Mouse (Mus musculus) limb, embryonic 15.5 days (tissue): ENCODE data around the gene Il1b. TPM values are rescaled to one million over a fixed set of nuclear protein-coding genes. Genes with fewer than 3 reads are reported as not detected.

ENCODE experiments used
- ATAC-seq: fragments of 200-750 bp; cut with Nextera tagmentation; 2 replicates; pipeline ENCODE4 v1.8.0; 2017; ENCODE audit warnings: low read depth, moderate TSS enrichment; ENCODE audit not compliant: insufficient number of reproducible peaks, low FRiP score, low TSS enrichment
- H3K27ac ChIP-seq: fragments of 300-500 bp; sonication (generic); 2 replicates; pipeline ENCODE4 v1.5.1; 2015; ENCODE audit warnings: moderate library complexity, mild to moderate bottlenecking, inconsistent platforms
- H3K27me3 ChIP-seq: fragments of 300-500 bp; sonication (generic); 2 replicates; pipeline ENCODE4 v1.6.1; 2015; ENCODE audit warnings: inconsistent platforms
- H3K36me3 ChIP-seq: fragments of 300-500 bp; sonication (generic); 2 replicates; pipeline ENCODE4 v1.6.1; 2015; ENCODE audit warnings: inconsistent platforms
- H3K4me1 ChIP-seq: fragments of 300-500 bp; sonication (generic); 2 replicates; pipeline ENCODE4 v1.6.1; 2015; ENCODE audit warnings: inconsistent platforms
- H3K4me2 ChIP-seq: fragments of 300-500 bp; sonication (generic); 2 replicates; pipeline ENCODE4 v1.6.1; 2015; ENCODE audit warnings: mild to moderate bottlenecking, inconsistent platforms
- H3K4me3 ChIP-seq: fragments of 300-500 bp; sonication (generic); 2 replicates; pipeline ENCODE4 v1.5.1; 2015; ENCODE audit warnings: mild to moderate bottlenecking, inconsistent platforms
- H3K9ac ChIP-seq: fragments of 300-500 bp; sonication (generic); 2 replicates; pipeline ENCODE4 v1.6.1; 2015; ENCODE audit warnings: inconsistent platforms
- H3K9me3 ChIP-seq: fragments of 300-500 bp; sonication (generic); 2 replicates; pipeline ENCODE4 v1.6.1; 2016; ENCODE audit warnings: inconsistent platforms
- WGBS: fragments of 180-500 bp; shearing (Covaris S2); methylation state at CpG from one replicate; pipeline ENCODE4 v1.1.7; 2015; 5-methylcytosine and 5-hydroxymethylcytosine counted together
- polyA plus RNA-seq: library from polyadenylated mRNA; unstranded; fragments of >200 nt; fragmentation: Nextera tagmentation; extraction: Ambion mirVana; gene quantifications from 2 replicates; pipeline ENCODE4 v1.2.1, GENCODE M21; 2015

Il1b gene
- polyA plus RNA-seq, 1 experiment from 2014 or later = 0.31 TPM

GRCm38 (mm10) chr2:129367246-129367645, 3.7 kb downstream of the Il1b start:
- Histone ChIP-seq H3K9me3 (no peaks in the 10 kb centered on the region), H3K9ac (no peak overlapping the region), H3K36me3 (no peaks in the 10 kb centered on the region), H3K4me2 (no peak overlapping the region), H3K4me3 (no peak overlapping the region), H3K4me1 (no peaks in the 10 kb centered on the region), H3K27me3 (no peaks in the 10 kb centered on the region), H3K27ac (no peak overlapping the region)
- no peak for ATAC-seq
- 85% methylated on average over 5 of the region's 5 CpGs for WGBS

GRCm38 (mm10) chr2:129360975-129361560, 9.9 kb downstream of the Il1b start:
- Histone ChIP-seq H3K4me3 (no peak overlapping the region), H3K9ac (no peak overlapping the region), H3K36me3 (no peaks in the 10 kb centered on the region), H3K27me3 (no peaks in the 10 kb centered on the region), H3K4me1 (no peaks in the 10 kb centered on the region), H3K27ac (no peak overlapping the region), H3K9me3 (no peaks in the 10 kb centered on the region), H3K4me2 (no peak overlapping the region)
- WGBS = 67% methylated on average over 3 of the region's 3 CpGs
- ATAC-seq = no peak

DNA sequence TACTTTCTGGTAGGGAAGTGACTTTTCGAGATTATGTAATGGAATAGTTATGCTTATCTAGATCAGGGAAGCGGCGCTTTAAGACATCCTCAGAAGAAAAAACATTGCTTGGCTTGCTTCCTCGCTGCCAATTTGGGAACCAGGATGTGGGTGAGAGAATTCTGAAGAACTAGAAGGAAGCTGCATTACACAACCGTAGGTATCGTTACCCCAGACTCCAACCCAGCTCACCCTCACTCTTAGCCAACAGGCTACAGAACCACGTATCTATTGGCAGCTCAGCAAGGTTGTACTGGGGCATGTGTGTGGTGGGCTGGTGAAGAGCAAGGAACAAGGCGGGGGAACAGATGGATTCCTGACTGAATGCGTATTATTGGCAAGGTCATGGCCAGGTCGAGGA, 10.7 kb downstream of the Il1b start:
- Histone ChIP-seq H3K9ac (no peak overlapping the region), H3K27ac (no peak overlapping the region), H3K4me2 (no peak overlapping the region), H3K36me3 (no peaks in the 10 kb centered on the region), H3K9me3 (no peaks in the 10 kb centered on the region), H3K4me1 (no peaks in the 10 kb centered on the region), H3K4me3 (no peak overlapping the region), H3K27me3 (no peaks in the 10 kb centered on the region)
- no peak for ATAC-seq
- 81% methylated on average over 10 of the region's 10 CpGs for whole genome bisulfite sequencing

- no peaks in the 10 kb centered on the region for H3K36me3 ChIP-seq
- H3K4me1 ChIP-seq = no peaks in the 10 kb centered on the region
- H3K9me3 ChIP-seq = no peaks in the 10 kb centered on the region
- no peak for ATAC-seq
- WGBS = 73% methylated on average over 6 of the region's 6 CpGs
- H3K4me3 ChIP-seq = no peak overlapping the region
- H3K9ac ChIP-seq = no peak overlapping the region
- no peak overlapping the region for H3K27ac ChIP-seq
- H3K27me3 ChIP-seq = no peaks in the 10 kb centered on the region
- no peak overlapping the region for H3K4me2 ChIP-seq
Observed at GRCm38 (mm10) chr2:129338138-129338621, 32.8 kb downstream of the Il1b start.

DNA sequence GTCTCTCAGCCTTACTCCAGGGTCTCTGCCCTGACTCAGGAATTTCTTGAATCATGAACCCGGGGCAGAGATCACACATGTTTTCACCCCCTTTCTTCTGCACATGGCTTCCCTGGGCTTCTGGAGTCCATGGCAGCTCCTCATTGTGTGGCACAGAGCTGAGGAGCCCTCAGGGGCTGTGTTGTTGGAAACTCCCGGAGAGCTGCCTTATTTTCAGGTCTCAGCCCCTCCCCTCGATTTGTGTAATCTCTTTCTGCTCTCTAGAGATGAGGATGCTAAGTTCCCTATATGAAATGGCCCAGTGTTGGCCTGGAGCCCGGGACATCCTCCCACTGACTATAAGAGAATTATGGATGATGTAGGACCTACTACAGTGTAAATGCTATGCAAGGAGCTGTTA, 37.5 kb downstream of the Il1b start:
- H3K4me1 ChIP-seq = no peaks in the 10 kb centered on the region; the same call in 1 of the 2 replicates
- no peak overlapping the region for H3K27ac ChIP-seq
- WGBS = 40% methylated on average over 4 of the region's 4 CpGs
- no peak overlapping the region for H3K4me2 ChIP-seq
- H3K9ac ChIP-seq = no peak overlapping the region
- H3K27me3 ChIP-seq = no peaks in the 10 kb centered on the region
- no peaks in the 10 kb centered on the region for H3K36me3 ChIP-seq
- H3K9me3 ChIP-seq = no peaks in the 10 kb centered on the region
- H3K4me3 ChIP-seq = no peak overlapping the region
- ATAC-seq = no peak

GRCm38 (mm10) chr2:129330540-129330939, 40.4 kb downstream of the Il1b start:
- H3K4me1 ChIP-seq = no peaks in the 10 kb centered on the region; the same call in 1 of the 2 replicates
- WGBS = 74% methylated on average over 13 of the region's 13 CpGs

DNA sequence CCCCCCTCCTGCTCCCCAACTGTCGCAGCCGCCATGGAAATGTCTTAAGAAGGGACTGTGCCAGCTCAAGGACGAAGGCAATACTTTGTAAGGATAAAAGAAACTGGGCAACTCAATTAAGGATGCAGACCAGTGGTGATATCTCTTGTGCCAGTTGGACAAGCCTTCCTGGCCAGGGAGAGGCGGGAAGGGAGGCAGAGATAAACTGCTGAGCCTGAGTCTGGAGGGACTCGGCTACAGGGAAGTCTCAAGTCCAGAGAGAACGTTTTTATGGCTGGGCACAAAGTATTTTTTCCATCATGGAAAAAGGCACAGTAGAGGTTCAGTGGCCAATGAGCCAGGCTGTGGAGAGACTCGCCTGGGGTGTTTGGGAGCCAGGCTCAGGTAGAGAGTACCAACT, 40.9 kb downstream of the Il1b start:
- 40% methylated on average over 7 of the region's 7 CpGs for WGBS
- no peaks in the 10 kb centered on the region for H3K27me3 ChIP-seq

More at GRCm38 (mm10) chr2:129330540-129330939, 40.4 kb downstream of the Il1b start:
- no peaks in the 10 kb centered on the region for H3K9me3 ChIP-seq
- H3K9ac ChIP-seq = no peak overlapping the region
- no peak overlapping the region for H3K27ac ChIP-seq
- H3K4me3 ChIP-seq = no peak overlapping the region
- no peak for ATAC-seq
- no peaks in the 10 kb centered on the region for H3K27me3 ChIP-seq
- no peak overlapping the region for H3K4me2 ChIP-seq
- no peaks in the 10 kb centered on the region for H3K36me3 ChIP-seq

GRCm38 (mm10) chr2:129328238-129328637, 42.7 kb downstream of the Il1b start:
- Histone ChIP-seq H3K27ac (no peak overlapping the region), H3K4me2 (no peak overlapping the region), H3K4me1 (no peaks in the 10 kb centered on the region; the same call in 1 of the 2 replicates), H3K36me3 (no peaks in the 10 kb centered on the region), H3K27me3 (no peaks in the 10 kb centered on the region), H3K4me3 (no peak overlapping the region), H3K9me3 (no peaks in the 10 kb centered on the region), H3K9ac (no peak overlapping the region)
- ATAC-seq = no peak
- WGBS = 87% methylated on average over 4 of the region's 4 CpGs

More for the DNA sequence above, 40.9 kb downstream of the Il1b start:
- Histone ChIP-seq H3K4me3 (no peak overlapping the region), H3K4me1 (no peaks in the 10 kb centered on the region; the same call in 1 of the 2 replicates), H3K36me3 (no peaks in the 10 kb centered on the region), H3K9ac (no peak overlapping the region), H3K9me3 (no peaks in the 10 kb centered on the region), H3K27ac (0 out of 2 replicates have a peak overlapping the region, but pooled peaks have one; percentile 7), H3K4me2 (no peak overlapping the region)
- ATAC-seq = no peak

DNA sequence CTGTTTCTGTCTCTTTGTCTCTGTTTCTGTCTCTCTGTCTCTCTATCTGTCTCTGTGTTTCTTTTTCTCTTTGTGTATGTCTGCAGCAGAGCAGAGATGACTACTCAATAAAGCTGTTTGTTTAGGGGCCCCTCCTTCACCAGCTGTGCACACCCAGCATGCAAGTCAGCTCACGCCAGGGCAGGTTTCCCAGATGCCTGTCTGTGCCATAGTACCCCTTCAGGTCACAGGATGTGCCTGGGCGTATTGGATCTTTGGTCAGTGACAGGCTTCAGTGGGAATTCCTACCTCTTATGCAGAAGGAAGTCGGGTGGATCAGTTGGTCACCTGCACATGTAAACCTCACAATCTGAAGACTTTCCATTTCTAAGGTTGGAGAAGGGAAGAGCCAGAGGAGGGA, 46.7 kb downstream of the Il1b start:
- Histone ChIP-seq H3K36me3 (no peaks in the 10 kb centered on the region), H3K4me1 (no peaks in the 10 kb centered on the region), H3K4me3 (no peak overlapping the region), H3K4me2 (no peak overlapping the region), H3K9me3 (no peaks in the 10 kb centered on the region), H3K27me3 (no peaks in the 10 kb centered on the region), H3K27ac (no peak overlapping the region), H3K9ac (no peak overlapping the region)
- ATAC-seq = no peak
- 70% methylated on average over 3 of the region's 3 CpGs for WGBS

DNA sequence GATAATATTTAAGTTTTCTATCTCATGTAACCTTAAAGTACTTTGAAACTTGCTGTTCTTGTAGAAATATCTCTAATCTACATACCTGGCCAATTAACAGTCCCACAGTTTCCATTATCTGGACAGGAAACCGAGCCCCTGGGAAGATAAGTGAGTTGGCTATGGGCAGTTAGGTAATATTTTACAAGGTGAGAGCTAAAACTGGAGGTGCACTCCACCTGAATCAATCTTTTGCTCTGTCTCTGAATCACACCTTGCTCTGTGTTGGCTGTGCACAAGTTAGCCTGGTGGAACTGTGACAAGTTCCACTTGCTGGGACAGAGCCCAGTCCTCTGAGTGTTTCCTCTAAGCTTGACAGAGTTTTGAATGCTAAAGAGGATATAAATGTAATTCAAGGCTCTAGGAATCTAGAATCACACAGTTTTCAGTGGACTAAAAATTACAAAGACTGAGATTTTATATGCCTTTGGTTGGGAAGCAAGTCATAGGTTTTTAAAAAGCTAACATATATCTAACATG, 48.8 kb downstream of the Il1b start:
- H3K9ac ChIP-seq = no peak overlapping the region
- H3K27ac ChIP-seq = no peak overlapping the region
- no peaks in the 10 kb centered on the region for H3K36me3 ChIP-seq
- no peaks in the 10 kb centered on the region for H3K4me1 ChIP-seq
- no peak overlapping the region for H3K4me2 ChIP-seq
- no peaks in the 10 kb centered on the region for H3K27me3 ChIP-seq
- no peaks in the 10 kb centered on the region for H3K9me3 ChIP-seq
- no peak for ATAC-seq
- H3K4me3 ChIP-seq = no peak overlapping the region
- 76% methylated on average over 1 of the region's 1 CpGs for WGBS

GRCm38 (mm10) chr2:129320033-129320605, 50.8 kb downstream of the Il1b start:
- Histone ChIP-seq H3K27ac (no peak overlapping the region), H3K4me2 (no peak overlapping the region), H3K9me3 (no peaks in the 10 kb centered on the region), H3K9ac (no peak overlapping the region), H3K4me3 (no peak overlapping the region), H3K27me3 (no peaks in the 10 kb centered on the region), H3K4me1 (no peaks in the 10 kb centered on the region), H3K36me3 (no peaks in the 10 kb centered on the region)
- 80% methylated on average over 8 of the region's 8 CpGs for WGBS
- no peak for ATAC-seq

- Histone ChIP-seq H3K4me1 (no peaks in the 10 kb centered on the region), H3K9ac (no peak overlapping the region), H3K4me3 (no peak overlapping the region), H3K36me3 (no peaks in the 10 kb centered on the region), H3K27ac (no peak overlapping the region), H3K27me3 (no peaks in the 10 kb centered on the region), H3K9me3 (no peaks in the 10 kb centered on the region), H3K4me2 (no peak overlapping the region)
- ATAC-seq = no peak
- 70% methylated on average over 4 of the region's 4 CpGs for WGBS
Observed at GRCm38 (mm10) chr2:129315831-129316230, 55.1 kb downstream of the Il1b start.
